Mouse (Mus musculus): ENCODE measurements at regions not wholly inside any gene's neighbourhood (a gene's known extent, or its start where the extent isn't known, plus 50 kb on each side); places are given as distances from the start of the nearest gene placed in this dataset.

DNA sequence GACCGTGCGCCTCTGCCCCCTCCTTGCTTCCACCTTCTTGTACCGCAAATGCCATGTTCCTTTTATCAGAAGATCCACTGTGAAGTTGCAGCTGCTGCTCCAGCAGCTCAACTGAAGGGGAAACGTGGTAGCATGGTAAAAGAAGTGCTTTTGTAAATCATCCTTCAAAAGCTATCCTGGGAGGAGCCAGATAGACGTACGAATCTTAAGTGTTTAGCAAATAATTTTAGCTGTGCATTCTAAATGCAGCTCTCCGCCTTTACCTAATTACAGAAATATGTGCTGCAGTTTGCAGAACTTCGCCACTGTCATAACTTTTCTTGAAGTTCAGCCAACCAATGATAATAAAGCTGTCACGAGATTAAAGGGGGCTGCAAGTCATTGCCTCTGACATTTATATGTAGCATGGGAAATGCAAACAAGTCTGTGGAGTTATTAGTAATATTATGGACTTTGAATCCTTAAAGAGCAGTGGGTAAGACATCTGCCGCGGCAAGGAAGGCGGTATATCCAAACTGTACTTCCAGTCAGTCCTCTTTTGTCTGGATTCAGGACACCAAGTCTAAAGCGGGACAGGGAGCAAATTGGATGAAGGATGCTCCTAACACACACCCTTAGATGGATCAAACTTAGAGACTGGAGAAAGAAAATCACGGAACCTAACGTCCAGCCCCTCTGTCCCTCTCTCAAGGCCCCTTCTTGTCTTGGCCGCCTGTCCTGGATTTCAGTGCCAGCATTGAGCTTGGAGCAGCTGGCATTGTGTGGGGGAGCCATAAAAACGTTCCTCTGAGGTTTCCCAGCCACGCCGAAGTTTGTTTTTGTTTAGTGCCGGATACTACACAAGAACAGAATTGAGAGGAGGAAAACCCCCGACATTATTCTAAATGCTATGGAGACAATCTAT is 320.7 kb downstream of the Epha7 start:
- no peak for DNase-seq (ENCODE audit: extremely low spot score in 1 of 2, low spot score in 1 of 2)

DNA sequence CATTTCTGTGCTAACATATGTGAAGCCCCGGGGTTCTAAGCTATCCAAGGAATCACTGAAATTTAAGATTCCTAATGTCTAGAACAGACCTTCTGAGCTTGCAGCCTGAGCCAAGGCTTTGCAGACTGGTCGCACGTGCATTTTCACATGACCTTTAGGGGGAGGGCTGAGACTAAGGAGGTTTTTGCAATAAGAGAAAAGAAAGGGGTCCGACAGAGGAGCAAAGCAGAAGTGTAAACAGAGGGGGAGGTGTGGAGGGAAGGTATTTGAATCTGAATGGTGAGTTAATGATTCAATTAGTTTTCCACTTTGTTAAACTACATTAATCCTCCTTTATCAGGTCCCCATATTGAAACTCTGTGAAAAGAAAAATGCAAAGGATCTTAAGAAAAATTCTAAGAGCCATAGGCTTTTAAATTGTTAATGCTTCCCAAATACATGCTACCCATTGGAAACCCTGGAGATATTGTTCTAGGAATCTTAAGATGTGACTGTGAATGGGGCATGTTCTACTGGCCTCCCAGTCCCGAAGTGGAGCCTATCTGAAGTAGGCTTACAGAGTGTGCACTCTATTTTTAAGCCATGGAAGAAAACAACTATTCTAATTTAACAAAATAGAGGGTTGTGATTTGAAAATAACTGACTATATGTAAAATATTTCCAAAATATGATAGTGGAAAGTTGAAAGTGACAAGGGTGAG is 322.9 kb downstream of the Epha7 start:
- no peak for DNase-seq (ENCODE audit: extremely low spot score in 1 of 2, low spot score in 1 of 2)

- DNase-seq (ENCODE audit: extremely low spot score in 1 of 2, low spot score in 1 of 2): no peak
These were observed 325.9 kb downstream of the Epha7 start for GRCm38 (mm10) chr4:29138771-29139301.

- no peak for DNase-seq (ENCODE audit: extremely low spot score in 1 of 2, low spot score in 1 of 2)
These were observed 330.5 kb downstream of the Epha7 start for GRCm38 (mm10) chr4:29143415-29143814.

DNA sequence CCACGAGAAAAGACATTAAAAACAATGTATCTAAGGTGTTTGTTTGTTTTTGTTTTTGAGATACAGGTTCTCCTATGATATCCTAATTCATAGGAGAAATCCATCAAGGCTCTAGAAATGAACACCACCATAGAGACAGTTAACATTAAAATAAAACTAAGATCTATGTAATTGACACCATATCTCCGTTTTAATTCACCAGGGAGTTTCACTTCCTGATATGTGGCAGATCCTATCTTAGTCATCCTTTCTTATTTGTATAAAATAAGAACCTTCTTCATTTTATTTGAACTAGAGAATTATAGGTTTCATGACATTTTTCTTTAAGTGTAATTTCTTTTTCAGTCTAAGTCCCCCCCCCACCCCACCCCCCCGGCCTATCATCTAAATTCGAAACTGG is 332.3 kb downstream of the Epha7 start:
- DNase-seq (ENCODE audit: extremely low spot score in 1 of 2, low spot score in 1 of 2): no peak

DNA sequence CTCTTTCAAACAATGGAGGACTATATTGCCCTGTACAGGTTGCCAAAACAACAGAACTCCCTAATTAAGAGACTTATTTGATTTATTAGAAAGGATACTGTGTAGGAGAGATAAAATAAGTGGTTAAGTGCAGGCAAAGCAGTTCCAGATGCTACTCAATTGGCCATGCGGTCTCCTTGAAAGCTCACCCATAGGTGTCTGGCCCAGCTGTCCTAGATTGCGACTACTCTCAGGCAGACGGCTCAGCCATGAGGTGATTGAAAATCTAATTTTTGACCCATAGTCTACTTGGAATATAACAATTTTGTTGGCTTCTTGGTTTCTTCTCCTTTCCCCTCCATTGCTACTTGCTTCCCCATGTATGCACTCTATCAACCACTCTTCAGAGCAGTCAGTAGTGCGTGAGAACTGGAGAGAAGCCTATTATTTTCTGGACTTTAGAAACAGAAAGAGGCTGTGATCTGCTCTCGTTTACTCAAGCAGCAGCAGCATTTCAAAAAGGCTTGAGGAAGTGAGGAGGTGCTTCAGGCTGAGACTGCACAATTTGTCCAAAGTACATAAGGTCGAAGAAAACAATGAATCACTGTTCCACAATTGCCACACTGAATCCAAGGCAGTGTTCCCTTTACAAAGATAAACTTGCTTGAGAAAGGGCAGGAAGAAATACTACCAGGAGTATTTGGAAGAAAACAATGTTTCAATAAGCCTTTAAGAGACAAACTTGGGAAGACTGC is 339.4 kb downstream of the Epha7 start:
- no peak for DNase-seq (ENCODE audit: extremely low spot score in 1 of 2, low spot score in 1 of 2)

DNA sequence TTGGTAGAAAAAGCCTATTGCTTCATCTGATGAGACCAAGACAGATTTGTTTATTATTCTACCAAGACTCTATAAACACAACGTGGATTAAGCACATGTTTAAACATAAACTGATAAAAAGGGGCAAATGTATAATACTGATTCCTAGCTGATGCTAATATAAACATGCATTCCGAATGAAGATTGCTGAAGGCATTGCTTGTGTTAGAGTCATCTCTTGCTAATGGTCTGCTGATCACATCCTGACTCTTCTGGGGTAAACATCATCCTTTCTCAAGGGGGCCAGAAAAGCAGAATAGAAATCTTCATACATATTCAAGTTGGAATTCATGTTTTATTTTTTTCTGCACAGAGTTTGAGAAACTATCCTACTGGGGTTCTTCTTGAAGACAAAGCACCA is 369.6 kb downstream of the Epha7 start:
- no peak for DNase-seq (ENCODE audit: extremely low spot score in 1 of 2, low spot score in 1 of 2)

- DNase-seq (ENCODE audit: extremely low spot score in 1 of 2, low spot score in 1 of 2): no peak
These were observed 370.5 kb downstream of the Epha7 start for GRCm38 (mm10) chr4:29183411-29183810.

DNA sequence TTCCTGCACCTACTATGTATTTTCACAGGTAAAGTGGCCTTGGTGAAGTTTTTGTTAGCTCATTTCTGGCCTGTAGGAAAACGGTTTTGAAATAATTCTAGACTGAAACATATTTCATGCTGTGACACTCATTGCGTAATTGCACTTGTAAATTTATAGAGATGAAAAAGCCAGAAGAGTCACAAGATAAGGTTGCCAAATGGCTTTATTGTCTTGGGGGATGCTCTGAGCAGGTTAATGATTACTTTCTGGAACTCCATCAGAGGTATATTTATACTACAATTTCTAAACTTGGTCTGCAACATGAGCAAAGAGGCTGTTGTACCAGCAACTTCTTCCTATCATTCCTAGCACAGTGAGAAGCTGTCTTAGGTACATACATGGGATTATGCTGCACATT is 370.9 kb downstream of the Epha7 start:
- DNase-seq (ENCODE audit: extremely low spot score in 1 of 2, low spot score in 1 of 2): no peak

DNA sequence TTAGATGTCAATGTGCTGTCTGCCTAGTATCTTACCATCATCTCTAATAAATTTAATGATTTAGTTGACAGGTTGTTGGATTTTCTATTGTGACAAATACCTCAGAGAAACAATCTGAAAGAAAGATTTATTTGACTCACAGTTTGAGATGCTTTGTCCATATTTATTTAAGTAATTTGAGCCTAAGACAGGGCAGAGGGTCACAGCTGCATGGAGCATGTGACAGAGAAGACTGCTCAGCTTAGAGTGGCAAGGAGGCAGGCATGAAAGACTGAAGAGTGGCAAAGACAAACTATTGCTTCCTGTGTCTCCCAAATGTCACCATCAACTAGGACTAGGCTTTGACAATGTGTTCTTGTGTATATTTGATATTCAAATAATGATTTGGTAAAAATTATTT is 388.0 kb downstream of the Epha7 start:
- DNase-seq (ENCODE audit: extremely low spot score in 1 of 2, low spot score in 1 of 2): no peak

Data from frontal cortex, adult 2 months (tissue).